Comparison of ENCODE assay signal across 14 mouse cellular contexts in the genomic region with DNA sequence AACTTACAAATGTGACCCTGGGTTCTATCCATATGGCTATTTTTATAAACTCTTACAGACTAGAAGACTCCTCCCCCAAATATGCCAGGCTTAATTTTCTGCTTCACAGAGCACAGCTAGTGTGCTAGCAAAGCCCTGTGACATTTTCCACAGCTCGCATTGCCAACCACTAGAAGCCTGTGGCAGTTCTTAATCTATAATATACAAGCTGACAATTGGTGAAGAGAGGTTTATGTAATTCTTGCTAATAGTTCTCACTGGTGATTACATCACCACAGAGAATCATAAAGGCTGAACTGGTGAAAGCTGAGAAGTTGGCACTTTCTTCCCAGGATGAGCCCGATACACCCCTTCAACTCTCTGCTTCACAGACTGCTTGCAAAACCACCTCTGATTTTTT.
A peak's percentile ranks its signal among the peaks of the same experiment; 100 is the strongest.
DNase-seq lines count a peak whose midpoint lies in the region; ATAC-seq and TF ChIP-seq lines count a peak whose summit lies in the region.
"Had no signal": no experiment of that assay in that cellular context is flagged by ENCODE, and none has a peak within 500 bp of the region (broad histone marks: within the 10 kb centered on the region; RNA-seq: fewer than 3 reads in every experiment).

No protein-coding gene starts in this region.

- DNase-seq in hindbrain, embryonic 11.5 days (ENCODE audit: low spot score) = no peak
- DNase-seq in brain, embryonic 14.5 days (ENCODE audit: low read depth) = peak; percentile 76
- peak; percentile 94 for DNase-seq in cerebellum, adult 9-11 months
- no peak for DNase-seq in liver
- no peak for DNase-seq in adrenal gland, postnatal 10 days
- no peak for DNase-seq in testis, postnatal 10 days (ENCODE audit: low spot score)
- DNase-seq: gastrocnemius, postnatal 36 days; kidney, postnatal 25 days had no signal

- 61% methylated on average over 2 of the region's 2 CpGs for WGBS in hindbrain, embryonic 13.5 days
- WGBS in hindbrain, embryonic 11.5 days = 77% methylated on average over 2 of the region's 2 CpGs
- 47% methylated on average over 2 of the region's 2 CpGs for WGBS in midbrain, embryonic 16.5 days

- no peak for TF ChIP-seq CTCF in brain, embryonic 14.5 days (IDR thresholded peaks at IDR 0.05; ENCODE audit: borderline replicate concordance, extremely low read depth, insufficient read depth, insufficient read length)

- H3K9me3 ChIP-seq in hindbrain, embryonic 13.5 days = no peaks in the 10 kb centered on the region
- H3K9me3 ChIP-seq in hindbrain, embryonic 11.5 days (ENCODE audit: control insufficient read depth, low read length) = no peaks in the 10 kb centered on the region
- no peaks in the 10 kb centered on the region for H3K9me3 ChIP-seq in midbrain, embryonic 16.5 days (replicated peaks; ENCODE audit: control insufficient read depth, low read length, poor library complexity, severe bottlenecking)
- H3K9me3 ChIP-seq: heart, embryonic 15.5 days; lung, embryonic 15.5 days had no signal

- no peak overlapping the region for H3K4me3 ChIP-seq in hindbrain, embryonic 13.5 days
- H3K4me3 ChIP-seq in hindbrain, embryonic 11.5 days (ENCODE audit: low read depth, low read length) = no peak overlapping the region
- H3K4me3 ChIP-seq in midbrain, embryonic 16.5 days (ENCODE audit: low read depth, low read length) = no peak overlapping the region
- H3K4me3 ChIP-seq: heart, embryonic 15.5 days; left cerebral cortex, adult 2 months; lung, embryonic 15.5 days had no signal

- H3K27me3 ChIP-seq in hindbrain, embryonic 13.5 days = no peaks in the 10 kb centered on the region
- no peaks in the 10 kb centered on the region for H3K27me3 ChIP-seq in hindbrain, embryonic 11.5 days (ENCODE audit: control insufficient read depth, insufficient read depth, low read length)
- H3K27me3 ChIP-seq in midbrain, embryonic 16.5 days (ENCODE audit: control insufficient read depth, insufficient read depth, low read depth, low read length) = no peaks in the 10 kb centered on the region
- H3K27me3 ChIP-seq: heart, embryonic 15.5 days; lung, embryonic 15.5 days had no signal

- H3K27ac ChIP-seq in hindbrain, embryonic 13.5 days = no peak overlapping the region
- H3K27ac ChIP-seq in hindbrain, embryonic 11.5 days (ENCODE audit: low read depth, low read length) = no peak overlapping the region
- H3K27ac ChIP-seq in midbrain, embryonic 16.5 days (ENCODE audit: low read length) = no peak overlapping the region
- H3K27ac ChIP-seq: heart, embryonic 15.5 days; left cerebral cortex, adult 2 months; lung, embryonic 15.5 days; stomach, postnatal 0 days had no signal

- peak; percentile 63; the same call in 1 of the 2 replicates for ATAC-seq in hindbrain, embryonic 13.5 days (ENCODE audit: low FRiP score)
- no peak for ATAC-seq in hindbrain, embryonic 11.5 days (ENCODE audit: low FRiP score)
- peak; percentile 64 for ATAC-seq in midbrain, embryonic 16.5 days

- H3K4me1 ChIP-seq in hindbrain, embryonic 13.5 days (replicated peaks) = 0 out of 2 replicates have a peak, but pooled peaks cover 2% of the 10 kb centered on the region
- H3K4me1 ChIP-seq in hindbrain, embryonic 11.5 days (replicated peaks; ENCODE audit: control insufficient read depth, insufficient read depth, low read length) = no peaks in the 10 kb centered on the region
- no peaks in the 10 kb centered on the region for H3K4me1 ChIP-seq in midbrain, embryonic 16.5 days (ENCODE audit: control insufficient read depth, insufficient read depth, low read length)
- H3K4me1 ChIP-seq: heart, embryonic 15.5 days; lung, embryonic 15.5 days had no signal

- H3K4me2 ChIP-seq in hindbrain, embryonic 13.5 days = no peak overlapping the region
- H3K4me2 ChIP-seq in hindbrain, embryonic 11.5 days (replicated peaks; ENCODE audit: low read depth, low read length) = no peak overlapping the region
- H3K4me2 ChIP-seq in midbrain, embryonic 16.5 days (ENCODE audit: low read length) = no peak overlapping the region
- H3K4me2 ChIP-seq: heart, embryonic 15.5 days; lung, embryonic 15.5 days had no signal

- TF ChIP-seq POLR2A in brain, embryonic 14.5 days (IDR thresholded peaks at IDR 0.05; ENCODE audit: borderline replicate concordance, extremely low read depth, insufficient read depth, insufficient read length, poor library complexity, severe bottlenecking) = no peak

- H3K36me3 ChIP-seq in hindbrain, embryonic 13.5 days = no peaks in the 10 kb centered on the region
- H3K36me3 ChIP-seq in hindbrain, embryonic 11.5 days (ENCODE audit: control insufficient read depth, insufficient read depth, low read length) = no peaks in the 10 kb centered on the region
- no peaks in the 10 kb centered on the region for H3K36me3 ChIP-seq in midbrain, embryonic 16.5 days (ENCODE audit: control insufficient read depth, insufficient read depth, low read length)
- H3K36me3 ChIP-seq: heart, embryonic 15.5 days; lung, embryonic 15.5 days had no signal

- no peak overlapping the region for H3K9ac ChIP-seq in hindbrain, embryonic 13.5 days
- no peak overlapping the region for H3K9ac ChIP-seq in hindbrain, embryonic 11.5 days (ENCODE audit: low read depth, low read length)
- no peak overlapping the region for H3K9ac ChIP-seq in midbrain, embryonic 16.5 days (ENCODE audit: low read depth, low read length)
- H3K9ac ChIP-seq: heart, embryonic 15.5 days; lung, embryonic 15.5 days had no signal

Comparison
In these comparisons a context has a peak if more than half of its experiments do, and no peak if none do; other contexts are left out.
1. DNase-seq: peak in brain, embryonic 14.5 days (single experiment) and cerebellum, adult 9-11 months (single experiment); none in hindbrain, embryonic 11.5 days (single experiment), liver (single experiment), adrenal gland, postnatal 10 days (single experiment) and testis, postnatal 10 days (single experiment).